Comparison of ENCODE assay signal across 8 mouse cellular contexts in genomic region chr8:94870474-94871107, GRCm38 (mm10). TPM values are rescaled to one million over a fixed set of nuclear protein-coding genes. Genes with fewer than 3 reads are reported as not detected.
DNase-seq lines count a peak whose midpoint lies in the region; ATAC-seq and TF ChIP-seq lines count a peak whose summit lies in the region.

No protein-coding gene starts in this region.

- peaks cover 9% of the 10 kb centered on the region for H3K27me3 ChIP-seq in spleen, adult 2 months (ENCODE audit: control insufficient read depth, insufficient read depth, low read length)
- H3K27me3 ChIP-seq in embryonic facial prominence, embryonic 14.5 days (replicated peaks; ENCODE audit: control insufficient read depth, insufficient read depth, low read length), result peaks cover 7% of the 10 kb centered on the region; the same call in 1 of the 2 replicates
- H3K27me3 ChIP-seq in hindbrain, embryonic 13.5 days, result peaks cover 23% of the 10 kb centered on the region
- peaks cover 23% of the 10 kb centered on the region for H3K27me3 ChIP-seq in limb, embryonic 12.5 days
- H3K27me3 ChIP-seq in midbrain, embryonic 14.5 days (ENCODE audit: control insufficient read depth, insufficient read depth, low read length), result peaks cover 12% of the 10 kb centered on the region

- H3K4me2 ChIP-seq in embryonic facial prominence, embryonic 14.5 days (ENCODE audit: low read depth, low read length), result peak overlapping the region; percentile 85
- peak overlapping the region; percentile 86 for H3K4me2 ChIP-seq in hindbrain, embryonic 13.5 days
- H3K4me2 ChIP-seq in limb, embryonic 12.5 days, result peak overlapping the region; percentile 92
- H3K4me2 ChIP-seq in midbrain, embryonic 14.5 days (ENCODE audit: low read length), result peak overlapping the region; percentile 84

- no peak overlapping the region for H3K27ac ChIP-seq in spleen, adult 2 months (ENCODE audit: insufficient read depth, low read length)
- no peak overlapping the region for H3K27ac ChIP-seq in embryonic facial prominence, embryonic 14.5 days (replicated peaks; ENCODE audit: low read depth, low read length)
- H3K27ac ChIP-seq in hindbrain, embryonic 13.5 days, result peak overlapping the region; percentile 81
- H3K27ac ChIP-seq in limb, embryonic 12.5 days, result no peak overlapping the region
- H3K27ac ChIP-seq in midbrain, embryonic 14.5 days (replicated peaks; ENCODE audit: low read depth, low read length), result peak overlapping the region; percentile 74

- no peak for TF ChIP-seq POLR2A in spleen, adult 2 months (IDR thresholded peaks at IDR 0.05; ENCODE audit: low read depth, low read length)

- TF ChIP-seq CTCF in spleen, adult 2 months (IDR thresholded peaks at IDR 0.05; ENCODE audit: extremely low read depth, insufficient read depth, insufficient read length, insufficient replicate concordance), result no peak

- peak overlapping the region; percentile 66 for H3K9ac ChIP-seq in embryonic facial prominence, embryonic 14.5 days (ENCODE audit: low read depth, low read length)
- peak overlapping the region; percentile 82 for H3K9ac ChIP-seq in hindbrain, embryonic 13.5 days
- H3K9ac ChIP-seq in limb, embryonic 12.5 days (replicated peaks), result peak overlapping the region; percentile 57
- peak overlapping the region; percentile 81 for H3K9ac ChIP-seq in midbrain, embryonic 14.5 days (replicated peaks; ENCODE audit: low read length)

- peak; percentile 31 for ATAC-seq in embryonic facial prominence, embryonic 14.5 days (ENCODE audit: low read depth)
- peak; percentile 62 for ATAC-seq in hindbrain, embryonic 13.5 days (ENCODE audit: low FRiP score)
- 0 out of 2 replicates have a peak, but pooled peaks have one; percentile 3 for ATAC-seq in limb, embryonic 12.5 days (ENCODE audit: insufficient number of reproducible peaks, insufficient read depth, low FRiP score, low TSS enrichment, low read depth)
- peak; percentile 32 for ATAC-seq in midbrain, embryonic 14.5 days (ENCODE audit: low FRiP score, low TSS enrichment)
- no peak for ATAC-seq in inflammation-experienced regulatory T-cells, adult 6 months

- H3K36me3 ChIP-seq in spleen, adult 2 months (ENCODE audit: control insufficient read depth, insufficient read depth, low read length), result no peaks in the 10 kb centered on the region
- H3K36me3 ChIP-seq in embryonic facial prominence, embryonic 14.5 days (ENCODE audit: control insufficient read depth, insufficient read depth, low read length), result peaks cover 15% of the 10 kb centered on the region
- peaks cover 25% of the 10 kb centered on the region for H3K36me3 ChIP-seq in hindbrain, embryonic 13.5 days
- H3K36me3 ChIP-seq in limb, embryonic 12.5 days, result peaks cover 27% of the 10 kb centered on the region
- peaks cover 17% of the 10 kb centered on the region for H3K36me3 ChIP-seq in midbrain, embryonic 14.5 days (ENCODE audit: control insufficient read depth, insufficient read depth, low read length)

- DNase-seq in spleen, adult 2 months (ENCODE audit: low read depth in 1 of 2, low spot score in 2 of 2), result no peak
- DNase-seq in spleen, adult 12 weeks (ENCODE audit: low spot score), result no peak
- no peak for DNase-seq in embryonic facial prominence, embryonic 14.5 days (ENCODE audit: low spot score)
- DNase-seq in midbrain, embryonic 14.5 days, result peak; percentile 65
- no peak for DNase-seq in urinary bladder, postnatal 4 days (ENCODE audit: low spot score in 2 of 2)

- peaks cover 19% of the 10 kb centered on the region for H3K4me1 ChIP-seq in spleen, adult 2 months (ENCODE audit: control insufficient read depth, insufficient read depth, insufficient read length)
- H3K4me1 ChIP-seq in embryonic facial prominence, embryonic 14.5 days (ENCODE audit: control insufficient read depth, insufficient read depth, low read length), result peaks cover 30% of the 10 kb centered on the region
- H3K4me1 ChIP-seq in hindbrain, embryonic 13.5 days (replicated peaks), result peaks cover 71% of the 10 kb centered on the region
- peaks cover 48% of the 10 kb centered on the region for H3K4me1 ChIP-seq in limb, embryonic 12.5 days (replicated peaks)
- H3K4me1 ChIP-seq in midbrain, embryonic 14.5 days (ENCODE audit: control insufficient read depth, insufficient read depth, low read length), result peaks cover 42% of the 10 kb centered on the region

- 6% methylated on average over 22 of the region's 22 CpGs for WGBS in spleen, adult 2 months
- WGBS in embryonic facial prominence, embryonic 14.5 days, result 4% methylated on average over 19 of the region's 22 CpGs
- 3% methylated on average over 22 of the region's 22 CpGs for WGBS in hindbrain, embryonic 13.5 days
- 14% methylated on average over 22 of the region's 22 CpGs for WGBS in limb, embryonic 12.5 days
- WGBS in midbrain, embryonic 14.5 days, result 3% methylated on average over 22 of the region's 22 CpGs

- peak overlapping the region; percentile 20; the same call in 1 of the 2 replicates for H3K4me3 ChIP-seq in spleen, adult 2 months (ENCODE audit: extremely low read depth, insufficient read depth, insufficient read length)
- H3K4me3 ChIP-seq in embryonic facial prominence, embryonic 14.5 days (ENCODE audit: low read depth, low read length), result peak overlapping the region; percentile 54
- H3K4me3 ChIP-seq in hindbrain, embryonic 13.5 days, result peak overlapping the region; percentile 61
- peak overlapping the region; percentile 51 for H3K4me3 ChIP-seq in limb, embryonic 12.5 days (replicated peaks)
- H3K4me3 ChIP-seq in midbrain, embryonic 14.5 days (replicated peaks; ENCODE audit: low read depth, low read length), result peak overlapping the region; percentile 68

- no peaks in the 10 kb centered on the region for H3K9me3 ChIP-seq in embryonic facial prominence, embryonic 14.5 days (ENCODE audit: control insufficient read depth, low read length)
- no peaks in the 10 kb centered on the region for H3K9me3 ChIP-seq in hindbrain, embryonic 13.5 days
- no peaks in the 10 kb centered on the region for H3K9me3 ChIP-seq in limb, embryonic 12.5 days
- H3K9me3 ChIP-seq in midbrain, embryonic 14.5 days (ENCODE audit: control insufficient read depth, low read length), result no peaks in the 10 kb centered on the region

RNA-seq across cellular contexts. Expression of gene Dok4, which starts 5.5 kb away (rescaled TPM):
- 5.3 and 5.8 TPM in 2 replicates for polyA plus RNA-seq in spleen, adult 2 months (2012; rRNA removed)
- 30.6 and 31.6 TPM in 2 replicates for polyA plus RNA-seq in embryonic facial prominence, embryonic 14.5 days (2014; fragmentation: Nextera tagmentation; extraction: Ambion mirVana)
- 58.0 and 59.0 TPM in 2 replicates for polyA plus RNA-seq in hindbrain, embryonic 13.5 days (2015; fragmentation: Nextera tagmentation; extraction: Ambion mirVana)
- 18.9 and 20.0 TPM in 2 replicates for polyA plus RNA-seq in limb, embryonic 12.5 days (2016; fragmentation: Nextera tagmentation; extraction: Ambion mirVana)
- 65.0 and 77.9 TPM in 2 replicates for polyA plus RNA-seq in midbrain, embryonic 14.5 days (2014; fragmentation: Nextera tagmentation; extraction: Ambion mirVana)
- polyA plus RNA-seq in inflammation-experienced regulatory T-cells, adult 6 months (2017; shearing (Covaris generic)), result under 1 TPM; 0.35 to 0.50 (median 0.50) TPM

RNA-seq across cellular contexts. Expression of gene Polr2c, which starts 13.3 kb away (rescaled TPM):
- 56.4 and 56.8 TPM in 2 replicates for polyA plus RNA-seq in spleen, adult 2 months (2012; rRNA removed)
- 121 and 129 TPM in 2 replicates for polyA plus RNA-seq in embryonic facial prominence, embryonic 14.5 days (2014; fragmentation: Nextera tagmentation; extraction: Ambion mirVana)
- 119 and 136 TPM in 2 replicates for polyA plus RNA-seq in hindbrain, embryonic 13.5 days (2015; fragmentation: Nextera tagmentation; extraction: Ambion mirVana)
- 161 and 173 TPM in 2 replicates for polyA plus RNA-seq in limb, embryonic 12.5 days (2016; fragmentation: Nextera tagmentation; extraction: Ambion mirVana)
- polyA plus RNA-seq in midbrain, embryonic 14.5 days (2014; fragmentation: Nextera tagmentation; extraction: Ambion mirVana), result 117 and 127 TPM in 2 replicates
- 100 to 1,000 TPM in 2 of 3 experiments, 10 to 100 TPM in 1; 85.4 to 108 (median 104) TPM for polyA plus RNA-seq in inflammation-experienced regulatory T-cells, adult 6 months (2017; shearing (Covaris generic))

RNA-seq across cellular contexts. Expression of gene Ciapin1, which starts 32.4 kb away (rescaled TPM):
- polyA plus RNA-seq in spleen, adult 2 months (2012; rRNA removed), result 27.1 and 32.8 TPM in 2 replicates
- polyA plus RNA-seq in embryonic facial prominence, embryonic 14.5 days (2014; fragmentation: Nextera tagmentation; extraction: Ambion mirVana), result 72.2 and 79.5 TPM in 2 replicates
- 197 and 202 TPM in 2 replicates for polyA plus RNA-seq in hindbrain, embryonic 13.5 days (2015; fragmentation: Nextera tagmentation; extraction: Ambion mirVana)
- polyA plus RNA-seq in limb, embryonic 12.5 days (2016; fragmentation: Nextera tagmentation; extraction: Ambion mirVana), result 145 and 156 TPM in 2 replicates
- polyA plus RNA-seq in midbrain, embryonic 14.5 days (2014; fragmentation: Nextera tagmentation; extraction: Ambion mirVana), result 166 and 200 TPM in 2 replicates
- 100 to 1,000 TPM; 107 to 149 (median 110) TPM for polyA plus RNA-seq in inflammation-experienced regulatory T-cells, adult 6 months (2017; shearing (Covaris generic))

RNA-seq across cellular contexts. Expression of gene Coq9, which starts 32.5 kb away (rescaled TPM):
- polyA plus RNA-seq in spleen, adult 2 months (2012; rRNA removed), result 70.8 and 109 TPM in 2 replicates
- 73.8 and 77.9 TPM in 2 replicates for polyA plus RNA-seq in embryonic facial prominence, embryonic 14.5 days (2014; fragmentation: Nextera tagmentation; extraction: Ambion mirVana)
- polyA plus RNA-seq in hindbrain, embryonic 13.5 days (2015; fragmentation: Nextera tagmentation; extraction: Ambion mirVana), result 55.4 and 59.1 TPM in 2 replicates
- 61.8 and 64.4 TPM in 2 replicates for polyA plus RNA-seq in limb, embryonic 12.5 days (2016; fragmentation: Nextera tagmentation; extraction: Ambion mirVana)
- polyA plus RNA-seq in midbrain, embryonic 14.5 days (2014; fragmentation: Nextera tagmentation; extraction: Ambion mirVana), result 54.9 and 56.0 TPM in 2 replicates
- polyA plus RNA-seq in inflammation-experienced regulatory T-cells, adult 6 months (2017; shearing (Covaris generic)), result 10 to 100 TPM; 35.5 to 40.6 (median 37.5) TPM

RNA-seq across cellular contexts. Expression of gene Ccdc102a, which starts 47.3 kb away (rescaled TPM):
- polyA plus RNA-seq in spleen, adult 2 months (2012; rRNA removed), result 10.7 and 14.2 TPM in 2 replicates
- 38.5 and 49.5 TPM in 2 replicates for polyA plus RNA-seq in embryonic facial prominence, embryonic 14.5 days (2014; fragmentation: Nextera tagmentation; extraction: Ambion mirVana)
- polyA plus RNA-seq in hindbrain, embryonic 13.5 days (2015; fragmentation: Nextera tagmentation; extraction: Ambion mirVana), result 6.3 and 7.8 TPM in 2 replicates
- 48.5 and 52.6 TPM in 2 replicates for polyA plus RNA-seq in limb, embryonic 12.5 days (2016; fragmentation: Nextera tagmentation; extraction: Ambion mirVana)
- 3.6 and 5.2 TPM in 2 replicates for polyA plus RNA-seq in midbrain, embryonic 14.5 days (2014; fragmentation: Nextera tagmentation; extraction: Ambion mirVana)
- polyA plus RNA-seq in inflammation-experienced regulatory T-cells, adult 6 months (2017; shearing (Covaris generic)), result 1 to 10 TPM in 1 of 3 experiments, under 1 TPM in 2; 0.24 to 1.0 (median 0.25) TPM

Comparison
In these comparisons a context has a peak if more than half of its experiments do, and no peak if none do; other contexts are left out.
1. H3K27ac ChIP-seq: peak in hindbrain, embryonic 13.5 days (single experiment) and midbrain, embryonic 14.5 days (single experiment); none in spleen, adult 2 months (single experiment), embryonic facial prominence, embryonic 14.5 days (single experiment) and limb, embryonic 12.5 days (single experiment).
2. Peak in every context shown above with its lines, with median percentiles within 50 percentile points of each other: H3K4me3 ChIP-seq, H3K4me2 ChIP-seq and H3K9ac ChIP-seq.